Mouse (Mus musculus) layer of hippocampus, adult 18-20 months (tissue): ENCODE measurements around the gene Olfr1358. TPM values are rescaled to one million over a fixed set of nuclear protein-coding genes. Genes with fewer than 3 reads are reported as not detected.
"Not testable (repeated sequence)": the region's sequence is repeated elsewhere in the genome, so short reads cannot be mapped to it uniquely, and the experiment has no call there.

ENCODE experiments used
- DNase-seq, 2 experiments: peaks; one replicate each; pipeline ENCODE4 v3.0.0; 2022; ENCODE audit warnings: low spot score in 2 of 2
- long read RNA-seq: library from polyadenylated mRNA; stranded (forward); transcript quantifications from one replicate; pipeline ENCODE4 v2.0.0, GENCODE M21; 2021
- total RNA-seq, 2 experiments: library from RNA; stranded (reverse); gene quantifications; 2 replicates each; pipeline ENCODE4 v1.2.3; 2021

Gene Olfr1358
- not detected for total RNA-seq
- long read RNA-seq, result 0 reads

- no peak for DNase-seq
Observed at GRCm38 (mm10) chr10:78517128-78517527, at the start of gene Olfr1358. TSS of gene Olfr1358 (plus strand) at chr10:78517428.

- DNase-seq, result no peak
Observed at GRCm38 (mm10) chr10:78467761-78468310, 49.4 kb upstream of the Olfr1358 start.

- peak in 1 of 2 experiments; percentile 42 for DNase-seq
Observed at GRCm38 (mm10) chr10:78470582-78471313, 46.5 kb upstream of the Olfr1358 start.

DNA sequence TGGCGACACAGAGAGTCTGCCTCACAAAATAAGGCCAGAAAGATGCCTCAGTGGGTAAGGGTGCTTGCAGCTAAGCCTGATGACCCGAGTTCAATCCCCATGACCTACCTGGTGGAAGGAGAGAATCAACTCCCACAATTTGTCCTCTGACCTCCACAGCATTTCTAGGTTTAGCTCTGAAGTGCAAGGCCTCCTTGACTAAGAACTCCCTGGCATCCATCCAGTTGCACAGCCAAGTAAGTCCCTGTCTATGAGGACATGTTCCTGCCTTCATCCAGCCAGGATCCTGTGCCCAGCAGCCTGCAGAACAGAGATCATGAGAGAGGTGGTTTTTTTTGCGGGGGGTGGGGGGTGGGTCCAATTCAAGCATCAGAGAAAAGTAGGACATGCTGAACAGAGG is 45.2 kb upstream of the Olfr1358 start:
- no peak for DNase-seq

GRCm38 (mm10) chr10:78473434-78473833 is 43.8 kb upstream of the Olfr1358 start:
- no peak for DNase-seq

DNA sequence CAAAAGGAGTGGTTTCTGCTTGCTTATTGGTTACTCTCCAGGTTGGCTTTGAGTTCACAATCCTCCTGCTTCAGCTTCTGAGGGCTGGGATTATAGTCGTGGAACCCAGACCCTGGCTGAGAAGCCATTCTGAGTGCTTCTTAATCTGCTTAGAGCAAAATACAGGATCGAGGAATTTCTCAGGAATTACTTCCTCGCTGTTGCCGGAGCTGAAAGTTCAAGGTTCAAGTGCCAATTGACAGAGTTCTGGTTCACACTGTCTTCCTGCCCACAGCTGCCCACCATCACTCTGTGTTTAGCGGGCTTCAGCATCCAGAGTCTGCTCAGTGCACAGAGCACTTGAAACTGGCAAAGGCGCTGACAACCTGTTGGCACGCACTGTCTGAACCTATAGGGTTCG is 42.5 kb upstream of the Olfr1358 start:
- no peak for DNase-seq

- DNase-seq, result no peak
Observed at GRCm38 (mm10) chr10:78476821-78477220, 40.4 kb upstream of the Olfr1358 start.

- no peak for DNase-seq
Observed at GRCm38 (mm10) chr10:78480954-78481927, 36.0 kb upstream of the Olfr1358 start.

DNA sequence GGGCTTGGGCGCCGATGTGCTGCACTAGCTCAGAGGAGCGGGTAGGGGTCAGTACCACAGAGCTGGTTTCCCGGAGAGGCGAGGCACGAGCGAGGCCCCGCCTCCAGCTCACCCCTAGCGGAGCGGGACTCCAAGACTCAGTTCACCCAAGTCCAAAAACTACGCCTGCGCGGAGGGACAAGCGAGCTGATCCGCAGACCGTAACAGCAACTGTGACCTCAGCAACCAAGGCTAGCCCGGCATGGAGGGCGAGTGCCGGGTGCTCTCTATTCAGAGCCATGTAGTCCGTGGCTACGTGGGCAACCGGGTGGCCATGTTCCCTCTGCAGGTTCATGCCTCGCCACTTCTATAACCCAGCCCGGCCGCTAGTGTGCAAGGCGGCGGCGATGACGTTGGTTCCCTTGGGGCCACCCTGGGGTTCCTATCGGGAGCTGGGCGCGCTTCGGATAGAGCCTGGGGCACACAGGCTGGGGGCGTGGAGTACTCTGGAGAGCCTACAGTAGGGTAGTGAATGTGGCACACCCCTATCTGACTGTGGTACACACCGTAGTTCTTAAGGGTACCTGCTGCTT is 35.2 kb upstream of the Olfr1358 start:
- DNase-seq, result no peak

- DNase-seq, result not testable (repeated sequence)
Observed at GRCm38 (mm10) chr10:78485369-78485768, 31.9 kb upstream of the Olfr1358 start.

- no peak for DNase-seq
Observed at GRCm38 (mm10) chr10:78486871-78487270, 30.4 kb upstream of the Olfr1358 start.

DNA sequence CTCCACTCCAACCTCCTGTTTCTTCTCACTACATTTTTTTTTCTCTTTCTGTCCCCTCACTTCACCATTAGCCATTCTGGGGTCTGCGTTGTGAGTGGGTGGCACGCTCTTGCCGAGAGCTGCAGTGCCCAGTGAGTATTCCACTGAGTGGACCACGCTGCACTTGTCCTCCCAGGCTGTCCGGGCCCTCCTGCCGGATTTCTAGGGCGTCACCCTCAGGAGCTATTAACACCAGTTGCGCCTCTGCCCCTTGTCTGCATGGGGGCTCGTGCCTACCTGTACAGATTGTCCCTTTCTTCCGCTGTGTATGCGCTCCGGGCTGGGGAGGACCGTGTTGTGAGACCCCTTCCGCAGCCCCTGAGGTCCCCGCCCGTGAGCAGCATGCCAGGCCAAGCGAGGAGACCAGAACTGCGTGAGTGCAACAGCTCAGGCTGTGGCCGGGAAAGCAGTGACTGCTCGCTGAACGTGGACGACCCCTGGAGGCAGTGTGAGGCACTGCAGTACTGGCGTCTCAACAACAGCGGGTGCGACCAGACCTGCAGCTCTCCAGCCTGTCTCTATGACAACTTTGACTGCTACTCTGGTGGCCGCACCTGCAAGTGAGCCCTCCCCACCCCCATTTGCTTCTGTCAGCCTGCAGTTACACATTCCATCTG is 29.7 kb upstream of the Olfr1358 start:
- peak; percentile 76 to 91 for DNase-seq

GRCm38 (mm10) chr10:78502986-78503733 is 14.1 kb upstream of the Olfr1358 start:
- no peak for DNase-seq

DNA sequence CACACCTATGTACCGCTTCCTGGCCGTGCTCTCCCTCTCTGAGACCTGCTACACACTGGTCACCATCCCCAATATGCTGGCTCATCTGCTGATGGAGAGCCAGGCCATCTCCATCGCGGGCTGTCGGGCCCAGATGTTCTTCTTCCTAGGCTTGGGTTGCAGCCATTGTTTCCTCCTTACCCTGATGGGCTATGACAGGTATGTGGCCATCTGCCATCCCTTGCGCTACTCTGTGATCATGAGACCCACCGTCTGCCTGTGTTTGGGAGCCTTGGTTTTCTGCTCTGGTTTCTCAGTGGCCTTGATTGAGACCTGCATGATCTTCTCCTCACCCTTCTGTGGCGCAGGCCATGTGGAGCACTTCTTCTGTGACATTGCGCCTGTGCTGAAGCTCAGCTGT is 2.6 kb downstream of the Olfr1358 start:
- DNase-seq, result no peak

GRCm38 (mm10) chr10:78520260-78521005 is 3.2 kb downstream of the Olfr1358 start:
- DNase-seq, result no peak

DNA sequence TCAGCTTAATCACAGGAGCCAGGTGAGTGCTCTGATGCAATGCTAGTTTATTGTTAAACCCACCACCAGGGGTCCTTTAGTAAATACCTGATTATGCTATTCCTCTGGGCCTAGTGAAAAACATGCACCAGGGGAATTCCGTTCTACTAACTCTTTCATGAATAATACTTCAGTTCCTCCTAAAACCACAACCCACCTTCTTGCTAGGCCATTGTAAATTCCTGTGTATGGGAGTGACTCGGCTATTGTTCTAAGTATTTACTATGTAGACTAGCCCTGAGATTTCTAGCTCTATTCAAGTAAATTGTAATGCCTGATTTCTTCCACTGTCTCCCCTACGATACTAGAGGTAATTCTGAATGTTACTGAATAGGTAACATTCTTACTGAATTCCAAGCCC is 7.8 kb downstream of the Olfr1358 start:
- not testable (repeated sequence) for DNase-seq

DNA sequence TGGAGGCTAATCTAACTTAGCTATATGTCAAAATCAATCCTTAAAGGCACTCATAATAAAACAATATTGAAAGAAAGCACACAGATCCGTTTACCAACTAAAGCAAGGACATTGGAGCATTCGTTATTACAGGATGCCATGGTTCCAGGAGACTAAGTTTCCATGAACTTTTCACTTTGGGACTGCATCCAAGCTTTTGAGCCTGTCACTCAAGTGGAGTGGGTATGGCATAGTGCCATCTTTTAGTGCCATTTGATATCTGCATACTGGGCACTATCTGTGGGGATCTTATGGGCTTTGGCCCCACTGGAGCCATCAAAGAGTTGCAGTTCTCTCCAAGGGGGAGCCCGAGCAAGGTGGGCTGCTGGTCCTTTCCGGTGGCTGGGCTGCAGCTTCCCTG is 8.3 kb downstream of the Olfr1358 start:
- DNase-seq, result no peak

DNA sequence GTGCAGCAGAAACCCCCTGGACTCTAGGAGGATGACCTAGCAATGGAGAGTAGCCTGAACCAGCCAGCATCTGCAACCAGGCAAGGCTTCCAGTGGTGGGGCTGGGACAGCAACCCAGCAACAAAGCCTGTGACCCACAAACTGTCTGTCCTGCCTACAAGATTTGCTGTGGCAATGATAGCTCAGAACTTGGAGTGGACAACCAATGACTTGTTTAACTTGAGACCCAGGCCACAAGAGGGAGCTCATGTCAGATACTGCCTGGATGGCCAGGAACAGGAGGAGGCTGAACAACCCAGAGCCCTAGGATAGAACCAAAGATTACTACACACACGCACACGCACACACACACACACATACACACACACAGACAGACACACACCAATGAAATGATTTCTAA is 23.7 kb downstream of the Olfr1358 start:
- peak in 1 of 2 experiments; percentile 18 for DNase-seq

GRCm38 (mm10) chr10:78565070-78565469 is 47.8 kb downstream of the Olfr1358 start:
- DNase-seq, result no peak
